Mouse (Mus musculus) ES-E14 (cell line): ENCODE results near the gene Kifc5b.

Experiments
- CHD2 ChIP-seq: IDR thresholded peaks from 2 replicates; pipeline ENCODE4 v1.6.1; 2014; ENCODE audit warnings: mild to moderate bottlenecking, low read depth, low read length, inconsistent platforms
- MAFK ChIP-seq: IDR thresholded peaks from 2 replicates; pipeline ENCODE4 v1.6.1; 2014; ENCODE audit warnings: mild to moderate bottlenecking, low read depth, low read length, inconsistent platforms; ENCODE audit not compliant: insufficient read depth
- ZNF384 ChIP-seq: IDR thresholded peaks from 2 replicates; pipeline ENCODE4 v1.6.1; 2012; ENCODE audit warnings: low read depth, low read length, inconsistent platforms

GRCm38 (mm10) chr17:26966993-26967392 is 50.1 kb downstream of the Kifc5b start:
- TF ChIP-seq ZNF384 = no peak
- TF ChIP-seq CHD2 = no peak
- no peak for TF ChIP-seq MAFK
